Mouse (Mus musculus) heart, postnatal 4 days (tissue): ENCODE results near the gene Cdc42ep3. TPM values are rescaled to one million over a fixed set of nuclear protein-coding genes. Genes with fewer than 3 reads are reported as not detected.

ENCODE experiments used
- DNase-seq: peaks from one replicate; pipeline ENCODE4 v3.0.0; 2021
- total RNA-seq, 2 experiments: library from RNA; stranded (reverse); gene quantifications; 2 replicates each; pipeline ENCODE4 v1.2.3; 2021

The Cdc42ep3 gene
- total RNA-seq, 2 experiments from 2014 or later: 46.1 to 47.5 TPM

DNA sequence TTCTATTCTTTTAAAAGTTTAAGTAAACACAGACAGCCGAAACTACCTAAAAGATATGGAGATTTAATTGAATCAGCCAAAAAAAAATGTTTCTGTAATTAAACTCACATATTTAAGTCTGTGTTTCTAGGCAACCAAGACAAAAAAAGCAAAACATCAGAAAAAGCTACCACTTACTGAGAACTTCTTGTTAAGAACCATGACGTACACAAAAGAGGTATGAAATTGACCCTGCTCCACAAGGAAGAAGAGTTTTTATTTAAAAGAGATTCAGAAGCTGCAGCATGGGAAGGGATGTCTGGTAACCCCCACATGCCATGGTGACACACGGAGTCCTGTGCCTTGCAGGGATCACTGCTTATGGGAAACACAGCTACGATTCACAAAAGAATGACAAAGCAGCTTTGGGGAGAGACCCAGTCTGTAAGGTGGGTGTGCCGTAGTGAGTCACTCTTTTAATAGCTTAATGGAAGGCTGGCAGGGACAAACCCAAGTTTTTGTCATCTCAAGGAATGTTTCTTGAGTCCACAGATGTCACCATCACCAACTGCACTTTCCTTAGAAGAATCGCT, 69.8 kb downstream of the Cdc42ep3 start:
- no peak for DNase-seq
